Mouse (Mus musculus) left cerebral cortex, adult 11 months (tissue): ENCODE results near the gene Rap2a.

Experiments used
- DNase-seq: peaks from one replicate; pipeline ENCODE4 v3.0.0; 2022; ENCODE audit warnings: low spot score

Rap2a gene

DNA sequence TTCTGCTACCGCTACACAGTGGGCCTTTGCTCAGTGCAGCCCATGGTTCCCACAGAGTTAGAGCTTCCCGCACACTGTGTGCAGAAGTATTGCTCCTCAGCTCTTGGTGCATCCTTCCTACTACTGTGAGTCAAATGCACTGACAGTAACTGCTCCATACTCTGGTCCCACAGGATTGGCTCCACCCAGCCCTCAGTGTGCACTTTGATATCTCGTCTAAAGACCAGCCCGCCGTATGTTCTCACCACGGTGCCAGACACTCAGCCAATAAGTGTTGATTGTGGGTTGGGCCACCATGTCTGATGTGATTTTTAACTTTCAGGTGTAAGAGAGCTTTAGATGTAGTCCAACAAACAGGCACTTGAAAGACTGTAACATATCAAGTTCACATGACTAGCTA lies 21.4 kb downstream of the Rap2a start:
- DNase-seq: no peak

- DNase-seq: no peak
Measured at GRCm38 (mm10) chr14:120500021-120500560, 21.8 kb downstream of the Rap2a start.

GRCm38 (mm10) chr14:120500791-120501190 lies 22.5 kb downstream of the Rap2a start:
- DNase-seq: no peak

DNA sequence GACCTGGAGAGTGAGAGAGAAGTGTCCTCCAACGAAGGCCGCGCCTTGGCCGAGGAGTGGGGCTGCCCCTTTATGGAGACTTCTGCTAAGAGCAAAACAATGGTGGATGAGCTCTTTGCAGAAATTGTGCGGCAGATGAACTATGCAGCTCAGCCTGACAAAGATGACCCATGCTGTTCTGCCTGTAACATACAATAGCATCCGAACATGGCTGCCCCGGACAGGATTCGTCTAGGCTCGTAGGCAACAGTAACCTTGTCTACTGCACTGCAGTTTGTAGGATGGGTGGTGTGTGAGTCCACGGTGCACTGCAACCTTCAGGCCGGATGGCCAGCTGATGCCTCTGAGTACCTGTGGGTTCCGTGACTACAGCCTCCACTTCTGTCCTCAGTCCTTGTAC lies 25.4 kb downstream of the Rap2a start:
- no peak for DNase-seq

- DNase-seq: no peak
Measured at GRCm38 (mm10) chr14:120504423-120504822, 26.2 kb downstream of the Rap2a start.

GRCm38 (mm10) chr14:120504928-120505461 lies 26.8 kb downstream of the Rap2a start:
- DNase-seq: no peak

- DNase-seq: no peak
Measured at GRCm38 (mm10) chr14:120505918-120506317, 27.7 kb downstream of the Rap2a start.

GRCm38 (mm10) chr14:120507516-120507915 lies 29.3 kb downstream of the Rap2a start:
- no peak for DNase-seq

DNA sequence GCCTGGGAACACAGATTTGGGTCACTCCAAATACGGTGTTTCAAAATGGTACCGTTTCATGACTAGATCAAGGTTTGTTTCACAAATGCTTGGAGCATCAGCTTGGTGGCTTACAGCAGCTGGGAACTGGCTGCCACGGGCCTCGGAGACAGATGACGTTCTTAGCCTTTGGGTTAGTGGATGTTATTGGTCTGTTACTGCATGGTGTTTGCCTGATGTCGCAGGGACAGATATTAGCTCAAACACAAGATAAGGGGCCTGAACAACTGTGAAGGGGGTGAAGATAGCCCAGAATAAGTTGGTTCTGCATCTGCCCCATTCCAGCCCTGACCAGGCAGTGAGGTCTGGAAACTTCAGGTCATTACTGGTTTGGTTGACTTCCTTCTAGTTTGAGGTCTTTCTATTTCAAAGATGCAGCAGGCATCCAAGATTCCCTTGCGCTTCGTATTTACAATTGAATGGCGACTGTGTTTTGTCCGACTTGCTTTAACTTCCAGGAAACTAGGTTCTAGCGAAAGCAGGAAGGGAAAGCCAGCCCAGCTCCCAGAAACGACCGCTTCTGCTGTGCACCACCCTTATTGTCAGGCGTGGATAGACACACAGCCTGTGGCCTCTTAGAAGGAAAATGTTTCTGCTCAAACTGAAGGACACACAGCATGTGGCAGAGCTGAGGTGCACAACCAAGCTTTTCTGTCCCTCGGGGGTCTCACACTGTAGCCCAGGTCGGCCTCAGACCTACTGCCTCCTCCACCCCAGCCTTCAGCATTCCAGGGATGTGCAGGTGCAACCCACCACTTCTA lies 30.5 kb downstream of the Rap2a start:
- DNase-seq: no peak

DNA sequence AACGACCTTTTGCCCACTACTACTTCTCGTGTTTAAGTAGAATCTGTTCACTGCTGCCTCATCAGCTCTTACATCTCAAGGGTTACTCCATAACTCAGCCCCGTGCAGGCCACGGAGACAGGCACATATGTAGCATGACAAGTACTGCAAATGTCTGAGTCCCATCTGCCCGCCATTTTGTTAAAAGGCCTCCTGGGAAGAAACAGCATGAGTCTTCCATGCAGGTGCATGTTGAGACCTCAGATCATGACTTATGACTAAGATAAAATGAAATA lies 31.1 kb downstream of the Rap2a start:
- DNase-seq: no peak

- DNase-seq: no peak
Measured at GRCm38 (mm10) chr14:120511821-120512220, 33.6 kb downstream of the Rap2a start.

DNA sequence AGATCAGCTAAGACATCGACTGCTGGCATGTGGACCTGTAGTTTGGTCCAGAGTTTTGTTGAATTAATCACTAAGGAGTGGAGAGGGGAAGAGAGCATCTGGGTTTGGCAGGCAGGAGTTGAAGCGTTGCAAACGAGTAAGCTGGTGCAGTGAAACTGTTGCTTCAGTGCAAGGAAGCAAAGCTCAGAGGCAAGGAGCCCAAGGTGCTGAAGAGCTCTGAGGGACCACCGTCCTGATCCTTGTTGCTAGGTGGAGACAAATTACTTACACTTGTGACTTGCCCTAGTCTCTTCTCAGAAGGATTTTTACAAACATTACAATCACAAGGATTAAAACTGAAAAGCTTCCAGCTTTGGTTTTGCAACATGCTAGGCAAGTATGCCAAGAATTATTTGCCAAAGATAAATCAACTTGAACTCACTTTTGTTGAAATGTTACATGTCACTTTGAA lies 36.6 kb downstream of the Rap2a start:
- DNase-seq: no peak

GRCm38 (mm10) chr14:120515376-120515775 lies 37.1 kb downstream of the Rap2a start:
- DNase-seq: no peak

- DNase-seq: no peak
Measured at GRCm38 (mm10) chr14:120518706-120519105, 40.5 kb downstream of the Rap2a start.

DNA sequence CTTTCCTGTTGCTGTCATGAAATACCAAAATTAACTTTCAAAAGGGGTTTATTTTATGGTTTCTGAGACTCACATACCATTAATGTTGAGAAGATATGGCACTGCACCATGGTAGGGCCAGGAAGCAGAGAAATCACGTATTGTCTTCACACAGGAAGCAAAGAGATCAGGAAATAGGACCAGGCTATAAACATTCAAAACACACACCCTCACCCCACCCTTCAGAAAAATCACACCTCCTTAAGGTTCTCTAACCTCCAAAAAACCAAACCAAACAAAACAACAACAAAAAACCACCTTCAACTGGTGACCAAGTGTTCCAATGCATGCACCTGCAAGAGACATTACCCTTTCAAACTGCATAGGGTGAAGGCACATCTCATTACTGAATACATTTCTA lies 41.7 kb downstream of the Rap2a start:
- DNase-seq: no peak

DNA sequence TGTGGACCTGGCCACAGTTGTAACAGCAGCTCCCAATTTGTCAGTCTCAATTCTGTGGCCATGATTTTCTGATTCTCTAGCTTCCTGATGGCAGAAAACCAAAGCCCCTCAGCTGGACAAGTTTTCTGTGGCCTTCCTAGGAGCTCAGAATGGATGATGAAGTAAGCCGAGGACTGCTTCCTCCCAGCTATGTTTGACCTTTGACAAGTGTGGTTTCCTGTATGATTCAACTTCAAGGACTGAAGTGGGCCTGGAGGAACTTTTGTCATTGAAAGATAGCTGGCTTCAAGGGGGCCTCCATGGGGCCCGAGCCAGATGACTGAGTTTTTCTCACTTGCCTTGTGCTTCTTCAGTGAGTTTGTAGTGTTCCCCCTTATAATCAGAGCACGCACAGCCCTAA lies 42.6 kb downstream of the Rap2a start:
- no peak for DNase-seq

GRCm38 (mm10) chr14:120523296-120523695 lies 45.1 kb downstream of the Rap2a start:
- DNase-seq: no peak

DNA sequence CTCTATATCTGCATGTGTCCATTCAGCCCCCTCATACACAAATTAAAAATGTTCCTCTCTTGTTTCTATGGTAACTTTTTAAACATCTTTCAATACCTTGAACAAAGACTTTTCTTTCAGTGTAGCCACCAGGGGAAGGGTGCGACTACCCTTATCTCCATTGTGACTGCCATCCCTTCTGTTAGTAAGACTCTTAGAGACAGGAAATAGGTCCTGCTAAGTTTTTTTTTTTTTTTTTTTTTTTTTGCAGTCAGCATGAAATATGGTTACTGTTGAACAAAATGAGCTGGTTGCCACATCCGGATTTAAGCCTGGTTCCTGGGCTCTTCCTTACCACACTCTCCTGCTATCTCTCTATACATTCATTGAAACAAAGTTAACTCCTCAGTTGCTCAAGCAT lies 47.4 kb downstream of the Rap2a start:
- no peak for DNase-seq

GRCm38 (mm10) chr14:120533301-120533700 lies 55.1 kb downstream of the Rap2a start:
- no peak for DNase-seq

DNA sequence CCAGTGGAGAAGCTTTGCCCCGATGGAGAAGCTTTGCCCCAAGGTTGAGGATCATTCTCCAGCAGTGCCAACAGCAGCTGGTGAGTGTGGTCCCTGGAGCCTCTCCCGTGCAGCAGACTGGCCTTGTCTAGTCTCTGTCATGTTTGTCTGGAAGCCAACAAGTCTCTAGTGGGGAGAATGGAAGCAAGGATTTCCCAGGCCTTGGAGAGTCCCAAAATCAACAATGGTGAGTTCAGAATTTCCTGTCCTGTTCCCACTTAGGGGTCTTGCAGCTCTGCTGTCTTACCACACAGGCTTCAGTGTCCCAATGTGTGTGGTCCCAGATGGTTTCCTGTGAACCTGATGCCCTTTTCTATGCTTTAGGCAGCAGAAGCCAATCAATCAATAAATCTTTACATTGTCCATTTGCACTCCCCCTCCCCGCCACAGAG lies 56.6 kb downstream of the Rap2a start:
- DNase-seq: no peak

GRCm38 (mm10) chr14:120535446-120535845 lies 57.2 kb downstream of the Rap2a start:
- DNase-seq: no peak

DNA sequence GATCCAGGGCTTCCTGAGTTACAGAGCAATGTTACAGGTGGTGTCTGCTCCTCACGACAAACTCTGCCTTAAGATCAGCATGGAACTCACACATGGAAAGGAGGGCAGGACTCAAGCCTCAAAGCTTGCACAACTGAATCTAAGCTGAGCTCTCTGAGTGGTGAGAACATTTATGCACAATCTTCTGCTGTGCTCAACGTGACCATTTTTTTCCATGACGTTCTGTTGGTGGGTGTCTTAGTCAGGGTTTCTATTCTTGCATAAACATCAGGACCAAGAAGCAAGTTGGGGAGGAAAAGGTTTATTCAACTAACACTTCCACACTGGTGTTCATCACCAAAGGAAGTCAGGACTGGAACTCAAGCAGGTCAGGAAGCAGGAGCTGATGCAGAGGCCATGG lies 57.7 kb downstream of the Rap2a start:
- no peak for DNase-seq

DNA sequence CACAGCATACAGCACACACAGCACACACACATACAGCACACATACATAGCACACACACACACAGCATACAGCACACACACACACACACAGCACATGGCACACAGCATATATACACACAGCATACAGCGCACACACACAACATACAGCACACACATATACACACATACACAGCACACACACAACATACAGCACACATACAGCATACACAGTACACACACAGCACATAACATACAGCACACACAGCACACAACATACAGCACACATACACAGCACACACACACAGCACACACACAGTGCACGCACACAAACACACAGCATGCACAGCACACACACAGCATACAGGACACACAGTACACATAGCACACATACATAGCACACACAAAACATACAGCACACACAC lies 60.9 kb downstream of the Rap2a start:
- DNase-seq: no peak

DNA sequence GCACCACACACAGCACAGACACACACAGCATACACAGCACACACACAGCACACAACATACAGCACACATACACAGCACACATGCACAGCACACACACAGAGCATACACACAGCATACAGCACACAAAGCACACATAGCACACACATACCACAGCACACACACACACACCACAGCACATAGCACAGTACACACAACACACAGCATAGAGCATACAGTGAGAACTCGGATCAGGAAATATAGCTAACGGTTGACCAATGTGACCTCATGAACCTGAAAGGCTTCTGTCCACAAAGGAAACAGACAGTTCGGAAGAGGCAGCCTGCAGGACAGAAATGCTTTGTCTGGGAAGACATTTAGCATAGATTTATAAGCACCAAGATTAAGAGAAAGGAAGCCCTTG lies 61.4 kb downstream of the Rap2a start:
- no peak for DNase-seq
